Mouse (Mus musculus) left cerebral cortex, postnatal 4 days (tissue): ENCODE results near the gene Stx3. TPM values are rescaled to one million over a fixed set of nuclear protein-coding genes. Genes with fewer than 3 reads are reported as not detected.

Source experiments
- DNase-seq: peaks from one replicate; pipeline ENCODE4 v3.0.0-alpha.2; 2022
- intact Hi-C: fragments of 180-260 bp; cut with DNase I; formaldehyde crosslinking; loops from one replicate; pipeline ENCODE4 v1.15.1; 2025
- total RNA-seq, 2 experiments: library from RNA; stranded (reverse); gene quantifications; 2 replicates each; pipeline ENCODE4 v1.2.3; 2021

Stx3 gene
- total RNA-seq, 2 experiments from 2014 or later = 20.0 to 22.9 TPM

DNA sequence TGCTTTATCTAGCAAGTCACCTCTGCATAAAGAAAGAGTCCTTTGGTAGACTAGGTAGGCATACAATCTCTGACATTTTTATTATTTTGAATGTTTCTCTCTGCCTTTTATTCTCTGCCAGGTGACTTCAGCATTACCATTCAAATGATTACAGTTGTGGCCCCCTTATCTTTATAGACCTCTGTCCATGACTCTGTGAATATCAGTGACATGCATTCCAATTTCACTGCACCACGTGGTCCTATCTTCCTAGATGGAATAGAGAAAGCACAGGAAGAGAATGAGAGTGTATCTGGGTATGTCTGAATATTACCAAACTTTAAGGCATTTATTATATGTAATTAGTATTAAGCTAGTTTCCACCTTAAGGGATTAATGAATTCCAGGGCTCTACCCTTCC lies 82.7 kb downstream of the Stx3 start:
- intact Hi-C loops = no loop called here
- no peak for DNase-seq

DNA sequence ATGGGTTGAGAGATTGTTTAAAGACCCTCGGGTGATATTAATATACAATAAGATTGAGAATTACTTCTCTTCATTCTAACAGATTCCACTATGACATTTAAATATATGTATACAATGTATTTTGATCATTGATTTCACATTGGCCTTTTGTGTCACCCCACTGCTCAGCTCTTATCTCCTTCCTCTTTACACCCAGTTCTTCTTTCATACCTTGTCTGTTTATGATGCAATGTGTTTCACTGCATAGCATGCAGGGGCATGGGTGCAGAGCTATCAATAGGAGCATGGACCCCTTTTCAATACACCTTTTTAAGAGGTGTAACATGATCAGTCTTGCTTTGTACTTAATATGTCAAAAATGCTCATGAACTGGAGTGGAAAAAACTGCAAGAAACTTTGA lies 88.9 kb downstream of the Stx3 start:
- intact Hi-C loops = no loop called here
- DNase-seq = no peak

DNA sequence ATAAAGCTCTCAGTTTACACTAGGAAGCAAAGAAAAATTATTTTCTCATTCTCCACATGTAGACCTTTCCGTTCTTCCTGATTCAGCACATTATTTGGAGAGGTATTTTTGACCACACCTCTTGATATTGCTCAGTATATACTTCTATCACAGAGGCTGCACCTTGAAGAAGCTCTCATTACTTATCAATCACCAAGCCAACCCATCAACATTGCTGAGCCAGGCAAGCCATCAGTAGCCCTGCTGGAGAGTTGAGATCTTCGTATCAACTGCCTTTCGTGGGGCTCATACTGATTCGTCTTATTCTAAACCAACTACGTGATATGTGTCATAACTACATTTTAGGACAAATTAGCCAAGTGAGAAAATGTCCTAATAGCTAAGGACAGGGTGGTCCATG lies 91.9 kb downstream of the Stx3 start:
- no peak for DNase-seq
- intact Hi-C loops = no loop called here

DNA sequence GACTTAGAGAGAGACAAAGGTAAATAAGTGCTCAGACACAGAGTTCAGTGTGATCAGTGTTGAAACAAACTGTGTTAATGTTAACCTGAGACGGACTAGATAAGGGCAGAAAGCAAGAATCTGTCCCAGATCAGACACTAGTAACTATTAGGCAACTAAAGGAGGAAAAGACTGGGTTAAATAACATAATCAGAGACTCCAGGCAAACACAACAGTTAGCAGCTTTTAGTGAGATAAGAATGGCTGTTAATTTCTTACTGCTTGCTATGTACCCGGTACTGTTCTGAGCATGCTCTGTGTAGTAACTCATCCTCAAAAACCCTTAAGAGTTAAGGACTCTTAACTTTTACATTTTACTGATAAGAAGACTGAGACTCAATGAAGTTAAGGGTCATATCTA lies 93.3 kb downstream of the Stx3 start:
- intact Hi-C loops = no loop called here

More for the DNA sequence above, 93.3 kb downstream of the Stx3 start:
- DNase-seq = no peak

Other genes with a start within 250 kb of the Stx3 start
- under 1 TPM; 0.50 to 0.54 TPM for gene Ms4a6d, start 214.6 kb downstream of the Stx3 start, total RNA-seq
- gene Ms4a2, start 195.7 kb downstream of the Stx3 start, total RNA-seq = under 1 TPM; 0.44 to 0.54 TPM
- not detected for gene Ms4a3, start 178.6 kb downstream of the Stx3 start, total RNA-seq
- not detected for gene Oosp2, start 158.8 kb downstream of the Stx3 start, total RNA-seq
- not detected for gene Oosp1, start 128.3 kb downstream of the Stx3 start, total RNA-seq
- gene Oosp3, start 122.3 kb downstream of the Stx3 start, total RNA-seq = not detected
- not detected for gene Gif, start 71.8 kb downstream of the Stx3 start, total RNA-seq
- gene Mrpl16, start 49.0 kb downstream of the Stx3 start, total RNA-seq = 10 to 100 TPM; 37.8 to 39.7 TPM
- gene Olfr1417, start 19.8 kb upstream of the Stx3 start, total RNA-seq = not detected
- not detected for gene Olfr1418, start 41.7 kb upstream of the Stx3 start, total RNA-seq
- gene Olfr1419, start 55.7 kb upstream of the Stx3 start, total RNA-seq = not detected
- gene Olfr1420, start 67.2 kb upstream of the Stx3 start, total RNA-seq = not detected
- 10 to 100 TPM; 25.8 to 27.1 TPM for gene Patl1, start 93.0 kb upstream of the Stx3 start, total RNA-seq
- gene Osbp, start 146.5 kb upstream of the Stx3 start, total RNA-seq = 10 to 100 TPM; 52.5 to 54.4 TPM
- gene Olfr1423, start 221.9 kb upstream of the Stx3 start, total RNA-seq = not detected
- gene Olfr1424, start 243.3 kb upstream of the Stx3 start, total RNA-seq = not detected